Mouse (Mus musculus): Measurements from ENCODE around the gene Thra. TPM values are rescaled to one million over a fixed set of nuclear protein-coding genes. Genes with fewer than 3 reads are reported as not detected.

Gene Thra
- polyA plus RNA-seq, 1 experiment from 2014 or later: 32.0 TPM

DNA sequence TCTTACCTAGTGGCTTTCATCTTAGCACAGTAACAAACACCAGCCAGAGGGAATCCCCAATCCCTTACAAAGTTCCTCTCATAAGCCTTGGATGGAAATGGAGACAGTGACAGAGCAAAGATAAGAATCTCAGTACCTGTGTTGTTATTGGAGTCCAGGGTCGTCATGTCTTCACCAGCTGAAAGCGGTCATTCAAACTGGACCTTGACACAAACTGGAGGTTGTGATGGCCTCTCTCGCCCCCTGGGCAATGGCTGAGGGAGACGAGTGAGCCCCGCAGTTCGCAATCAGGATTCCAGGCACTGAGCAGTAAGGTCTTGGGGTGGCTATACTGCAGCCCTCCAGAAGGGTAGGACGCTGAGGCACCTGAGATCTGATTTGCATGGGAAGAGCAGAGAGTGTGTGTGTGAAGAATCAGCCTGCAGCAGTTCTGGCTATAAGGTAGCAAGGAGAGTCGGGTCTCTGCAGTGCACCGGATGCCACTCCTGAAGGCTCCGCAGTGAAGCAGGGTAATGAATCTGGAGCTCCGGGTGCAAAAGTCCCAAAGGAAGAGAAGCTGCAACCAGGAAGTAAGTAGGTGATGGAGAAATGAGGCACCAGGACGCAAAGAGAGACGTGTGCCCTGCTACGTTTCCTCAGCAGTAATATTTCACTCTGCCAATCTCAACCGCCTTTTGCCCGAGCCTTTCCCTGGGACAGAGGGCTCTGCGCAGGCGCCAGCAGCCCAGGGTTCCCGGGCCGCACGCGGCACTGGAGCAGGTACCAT, 34.3 kb downstream of the Thra start, which contains the start of gene Nr1d1:
Nr1d1 (minus strand) TSS at position 752 of the 766 bp plus-strand sequence.
- Histone ChIP-seq H3K27ac (replicated peaks) (peak within 1 kb of the TSS; percentile 99), H3K4me2 (peak within 1 kb of the TSS; percentile 85), H3K4me3 (peak within 1 kb of the TSS; percentile 58), H3K36me3 (peaks cover 19% of the 10 kb centered on the region), H3K9ac (peak within 1 kb of the TSS; percentile 83), H3K4me1 (peaks cover 81% of the 10 kb centered on the region), H3K27me3 (replicated peaks) (no peaks in the 10 kb centered on the region), H3K9me3 (no peaks in the 10 kb centered on the region)
- WGBS: under 1% methylated on average over 22 of the region's 22 CpGs
- ATAC-seq (ENCODE audit: extremely low read depth, insufficient number of reproducible peaks, low FRiP score, low TSS enrichment): no peak

DNA sequence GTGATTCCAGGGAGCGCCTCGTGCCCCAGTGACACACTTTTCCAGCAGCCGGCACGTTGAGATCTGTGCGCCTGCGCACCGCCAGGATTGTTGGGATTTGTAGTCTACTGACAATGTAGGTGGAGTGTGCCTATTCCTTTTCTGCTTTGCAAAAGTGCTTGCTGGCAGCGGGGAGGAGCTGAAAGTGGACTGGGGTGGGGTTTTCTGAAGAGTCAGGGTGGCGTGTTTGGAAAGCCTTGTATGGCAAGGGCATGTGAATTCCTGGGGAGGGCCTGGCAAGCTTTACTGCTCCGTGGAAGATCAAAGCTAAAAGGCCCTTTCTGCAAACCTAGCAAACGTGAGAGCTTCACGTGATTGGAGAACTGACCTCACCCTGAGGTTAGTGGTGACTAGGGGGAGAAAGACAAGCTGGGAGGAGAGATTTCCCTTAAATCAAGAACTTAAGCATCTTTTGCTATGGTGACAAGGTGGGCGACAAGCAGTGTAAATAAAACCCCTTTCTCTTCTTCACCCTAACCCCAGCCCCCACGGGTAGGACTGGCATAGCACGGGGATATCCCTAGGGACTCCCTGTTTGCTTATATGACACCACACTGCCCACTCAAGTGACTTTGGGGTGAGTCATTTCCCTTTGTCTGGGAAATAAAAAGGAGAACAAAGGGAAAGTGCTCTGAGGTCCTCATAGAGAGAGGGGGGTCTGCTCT, 35.1 kb downstream of the Thra start:
- Histone ChIP-seq H3K36me3 (peaks cover 12% of the 10 kb centered on the region), H3K4me3 (peak overlapping the region; percentile 58), H3K9ac (peak overlapping the region; percentile 83), H3K9me3 (no peaks in the 10 kb centered on the region), H3K27ac (replicated peaks) (peak overlapping the region; percentile 99), H3K4me2 (peak overlapping the region; percentile 85), H3K27me3 (replicated peaks) (no peaks in the 10 kb centered on the region), H3K4me1 (peaks cover 73% of the 10 kb centered on the region)
- WGBS: 3% methylated on average over 15 of the region's 15 CpGs
- ATAC-seq (ENCODE audit: extremely low read depth, insufficient number of reproducible peaks, low FRiP score, low TSS enrichment): peak; percentile 66

DNA sequence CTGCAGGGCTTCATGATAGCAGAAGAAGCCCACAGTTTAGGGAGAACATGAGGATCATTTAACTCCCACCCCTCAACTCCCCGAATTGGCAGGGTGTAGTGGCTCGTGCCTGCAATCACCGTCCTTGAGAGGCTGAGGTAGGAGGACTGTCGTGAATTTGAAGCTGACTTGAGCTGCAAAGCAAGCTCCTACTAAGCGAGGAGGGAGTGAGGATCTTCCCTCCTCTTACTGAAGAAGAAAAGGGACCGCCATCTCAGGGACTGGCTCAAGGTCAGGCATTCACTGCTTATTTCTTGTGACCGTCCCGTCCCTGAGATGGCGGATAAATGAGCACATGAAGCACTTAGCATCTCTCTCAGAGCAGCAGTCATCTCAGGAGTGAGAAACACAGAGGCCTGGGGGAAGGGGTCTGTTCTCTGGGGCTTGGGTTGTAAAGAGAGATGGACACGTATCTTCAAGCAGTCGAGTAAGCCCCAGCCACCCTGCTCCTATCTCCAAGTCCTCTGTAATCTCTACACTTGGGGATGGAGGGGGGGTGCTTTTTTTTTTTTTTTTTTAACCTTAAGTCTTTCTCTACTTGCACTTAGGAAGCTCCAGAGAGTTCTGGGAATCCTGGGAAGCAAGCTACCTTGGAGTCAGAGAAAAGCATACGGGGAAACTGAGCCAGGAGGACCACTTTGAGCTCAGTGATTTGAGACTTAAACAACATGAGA, 35.8 kb downstream of the Thra start:
- Histone ChIP-seq H3K4me2 (peak overlapping the region; percentile 85), H3K36me3 (peaks cover 5% of the 10 kb centered on the region), H3K27me3 (replicated peaks) (no peaks in the 10 kb centered on the region), H3K9ac (peak overlapping the region; percentile 81), H3K27ac (replicated peaks) (peak overlapping the region; percentile 99), H3K4me3 (peak overlapping the region; percentile 58), H3K9me3 (no peaks in the 10 kb centered on the region), H3K4me1 (peaks cover 68% of the 10 kb centered on the region)
- ATAC-seq (ENCODE audit: extremely low read depth, insufficient number of reproducible peaks, low FRiP score, low TSS enrichment): no peak
- WGBS: 25% methylated on average over 12 of the region's 12 CpGs

GRCm38 (mm10) chr11:98776843-98777590, 36.6 kb downstream of the Thra start:
- no peak for ATAC-seq (ENCODE audit: extremely low read depth, insufficient number of reproducible peaks, low FRiP score, low TSS enrichment)
- Histone ChIP-seq H3K4me3 (peak overlapping the region; percentile 11), H3K4me1 (peaks cover 68% of the 10 kb centered on the region)

GRCm38 (mm10) chr11:98777888-98778287, 37.5 kb downstream of the Thra start:
- no peak for ATAC-seq (ENCODE audit: extremely low read depth, insufficient number of reproducible peaks, low FRiP score, low TSS enrichment)
- no peaks in the 10 kb centered on the region for H3K27me3 ChIP-seq (replicated peaks)
- H3K4me2 ChIP-seq: no peak overlapping the region
- peaks cover 68% of the 10 kb centered on the region for H3K4me1 ChIP-seq
- H3K4me3 ChIP-seq: no peak overlapping the region
- H3K27ac ChIP-seq (replicated peaks): peak overlapping the region; percentile 99
- no peaks in the 10 kb centered on the region for H3K9me3 ChIP-seq
- H3K36me3 ChIP-seq: no peaks in the 10 kb centered on the region
- 0 out of 2 replicates have a peak overlapping the region, but pooled peaks have one; percentile 50 for H3K9ac ChIP-seq

More at GRCm38 (mm10) chr11:98776843-98777590, 36.6 kb downstream of the Thra start:
- Histone ChIP-seq H3K27ac (replicated peaks) (peak overlapping the region; percentile 99), H3K9me3 (no peaks in the 10 kb centered on the region), H3K4me2 (peak overlapping the region; percentile 85), H3K27me3 (replicated peaks) (no peaks in the 10 kb centered on the region), H3K36me3 (no peaks in the 10 kb centered on the region), H3K9ac (peak overlapping the region; percentile 81)
- 15% methylated on average over 9 of the region's 9 CpGs for WGBS

DNA sequence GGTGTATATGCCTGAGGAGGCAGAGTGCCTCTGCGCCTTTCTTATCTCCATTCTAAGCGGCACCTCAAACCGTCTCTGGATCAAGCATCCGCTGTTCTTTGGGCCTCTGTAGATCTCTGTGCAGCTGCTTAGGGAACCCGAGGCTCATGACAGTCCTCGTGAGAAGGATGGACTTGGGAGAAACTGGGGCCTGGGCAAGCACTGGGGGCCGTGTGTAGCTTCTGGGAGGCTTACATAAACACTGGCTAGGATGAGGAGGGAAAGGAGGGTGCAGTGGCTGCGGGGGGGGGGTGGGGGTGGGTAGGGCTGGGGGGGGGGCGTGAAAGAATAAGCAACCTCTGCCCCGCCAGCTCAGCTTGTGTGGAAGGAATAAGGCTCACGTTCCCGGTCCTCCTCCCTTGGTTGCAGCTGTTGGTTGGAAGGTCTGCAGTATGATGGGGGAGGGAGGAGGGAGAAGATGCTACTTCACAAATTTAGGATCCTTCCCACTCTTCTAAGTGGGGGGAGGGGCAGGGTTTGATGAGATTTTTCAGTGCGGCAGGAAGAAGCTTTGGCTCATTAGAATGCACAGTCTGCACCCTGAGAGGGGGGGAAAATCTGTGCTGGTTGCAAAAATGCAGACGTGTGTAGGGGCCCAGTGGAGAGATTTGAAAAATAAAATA, 41.5 kb downstream of the Thra start:
- H3K9ac ChIP-seq: peak overlapping the region; percentile 78
- H3K4me3 ChIP-seq: no peak overlapping the region
- H3K36me3 ChIP-seq: no peaks in the 10 kb centered on the region
- peak overlapping the region; percentile 67 for H3K4me2 ChIP-seq
- H3K4me1 ChIP-seq: peaks cover 69% of the 10 kb centered on the region
- no peaks in the 10 kb centered on the region for H3K9me3 ChIP-seq
- no peaks in the 10 kb centered on the region for H3K27me3 ChIP-seq (replicated peaks)
- peak overlapping the region; percentile 98 for H3K27ac ChIP-seq (replicated peaks)
- 13% methylated on average over 14 of the region's 14 CpGs for WGBS
- ATAC-seq (ENCODE audit: extremely low read depth, insufficient number of reproducible peaks, low FRiP score, low TSS enrichment): no peak

GRCm38 (mm10) chr11:98782651-98783235, 42.3 kb downstream of the Thra start:
- Histone ChIP-seq H3K9me3 (no peaks in the 10 kb centered on the region), H3K27ac (replicated peaks) (peak overlapping the region; percentile 98), H3K9ac (peak overlapping the region; percentile 78), H3K4me2 (peak overlapping the region; percentile 67), H3K4me3 (peak overlapping the region; percentile 40), H3K36me3 (no peaks in the 10 kb centered on the region), H3K4me1 (peaks cover 69% of the 10 kb centered on the region), H3K27me3 (replicated peaks) (no peaks in the 10 kb centered on the region)
- no peak for ATAC-seq (ENCODE audit: extremely low read depth, insufficient number of reproducible peaks, low FRiP score, low TSS enrichment)
- whole genome bisulfite sequencing: 5% methylated on average over 17 of the region's 17 CpGs

DNA sequence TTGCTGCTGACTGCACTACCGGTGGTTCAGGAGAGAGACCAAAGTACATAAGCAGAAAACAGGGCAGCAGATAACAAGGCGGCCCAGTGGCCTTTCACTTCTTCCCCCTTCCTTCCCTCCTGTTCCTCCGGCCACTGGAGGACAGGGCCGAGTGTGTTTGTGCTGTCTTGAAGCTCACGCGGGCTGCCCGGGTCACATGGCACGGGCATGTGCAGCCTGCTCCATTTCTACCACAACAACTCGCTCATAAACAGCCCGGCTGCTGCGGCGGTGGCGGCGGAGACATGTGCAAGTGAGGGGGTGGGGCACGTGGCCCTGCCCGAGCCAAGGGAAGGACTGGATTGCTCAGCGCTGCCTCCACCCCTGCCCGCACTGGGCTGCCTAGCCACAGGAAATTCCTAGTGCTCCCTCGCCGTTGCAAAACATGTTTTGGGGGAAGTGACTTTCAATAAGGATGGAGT, 42.8 kb downstream of the Thra start:
- Histone ChIP-seq H3K27ac (replicated peaks) (peak overlapping the region; percentile 98), H3K4me2 (peak overlapping the region; percentile 67), H3K36me3 (no peaks in the 10 kb centered on the region), H3K27me3 (replicated peaks) (no peaks in the 10 kb centered on the region), H3K4me1 (peaks cover 70% of the 10 kb centered on the region), H3K9ac (peak overlapping the region; percentile 78), H3K9me3 (no peaks in the 10 kb centered on the region), H3K4me3 (peak overlapping the region; percentile 40)
- under 1% methylated on average over 20 of the region's 20 CpGs for WGBS
- ATAC-seq (ENCODE audit: extremely low read depth, insufficient number of reproducible peaks, low FRiP score, low TSS enrichment): peak; percentile 56

GRCm38 (mm10) chr11:98784139-98784538, 43.7 kb downstream of the Thra start:
- Histone ChIP-seq H3K4me3 (no peak overlapping the region), H3K9me3 (no peaks in the 10 kb centered on the region), H3K9ac (peak overlapping the region; percentile 78), H3K27ac (replicated peaks) (peak overlapping the region; percentile 98), H3K27me3 (replicated peaks) (no peaks in the 10 kb centered on the region), H3K36me3 (no peaks in the 10 kb centered on the region), H3K4me2 (peak overlapping the region; percentile 67), H3K4me1 (peaks cover 74% of the 10 kb centered on the region)
- no peak for ATAC-seq (ENCODE audit: extremely low read depth, insufficient number of reproducible peaks, low FRiP score, low TSS enrichment)
- WGBS: 64% methylated on average over 4 of the region's 4 CpGs

- Histone ChIP-seq H3K9me3 (no peaks in the 10 kb centered on the region), H3K9ac (peak overlapping the region; percentile 74), H3K4me3 (no peak overlapping the region), H3K27me3 (replicated peaks) (no peaks in the 10 kb centered on the region), H3K36me3 (no peaks in the 10 kb centered on the region), H3K4me1 (peaks cover 80% of the 10 kb centered on the region), H3K4me2 (peak overlapping the region; percentile 67), H3K27ac (replicated peaks) (peak overlapping the region; percentile 98)
- WGBS: 53% methylated on average over 10 of the region's 10 CpGs
- no peak for ATAC-seq (ENCODE audit: extremely low read depth, insufficient number of reproducible peaks, low FRiP score, low TSS enrichment)
These were observed 44.8 kb downstream of the Thra start for GRCm38 (mm10) chr11:98785214-98785613.

Data from heart, embryonic 13.5 days (tissue).